Mouse (Mus musculus) forebrain, embryonic 15.5 days (tissue): ENCODE results near the gene Spats1. TPM values are rescaled to one million over a fixed set of nuclear protein-coding genes. Genes with fewer than 3 reads are reported as not detected.
A peak's percentile ranks its signal among the peaks of the same experiment; 100 is the strongest.
"Not testable (repeated sequence)": the region's sequence is repeated elsewhere in the genome, so short reads cannot be mapped to it uniquely, and the experiment has no call there.

ENCODE experiments used
- ATAC-seq: fragments of 200-750 bp; cut with Nextera tagmentation; replicated peaks from 2 replicates; pipeline ENCODE4 v1.8.0; 2017; ENCODE audit warnings: mild to moderate bottlenecking, moderate TSS enrichment, moderate library complexity
- H3K27ac ChIP-seq: fragments of 300-500 bp; sonication (generic); replicated peaks from 2 replicates; pipeline ENCODE4 v1.5.1; 2015; ENCODE audit warnings: mild to moderate bottlenecking, inconsistent platforms
- H3K27me3 ChIP-seq: fragments of 300-500 bp; sonication (generic); 2 replicates; pipeline ENCODE4 v1.6.1; 2015; ENCODE audit warnings: inconsistent platforms
- H3K36me3 ChIP-seq: fragments of 300-500 bp; sonication (generic); 2 replicates; pipeline ENCODE4 v1.6.1; 2015; ENCODE audit warnings: mild to moderate bottlenecking, inconsistent platforms
- H3K4me1 ChIP-seq: fragments of 300-500 bp; sonication (generic); 2 replicates; pipeline ENCODE4 v1.6.1; 2015; ENCODE audit warnings: inconsistent platforms
- H3K4me2 ChIP-seq: fragments of 300-500 bp; sonication (generic); replicated peaks from 2 replicates; pipeline ENCODE4 v1.6.1; 2015; ENCODE audit warnings: mild to moderate bottlenecking, inconsistent platforms
- H3K4me3 ChIP-seq: fragments of 300-500 bp; sonication (generic); 2 replicates; pipeline ENCODE4 v1.5.1; 2015; ENCODE audit warnings: mild to moderate bottlenecking, inconsistent platforms
- H3K9ac ChIP-seq: fragments of 300-500 bp; sonication (generic); replicated peaks from 2 replicates; pipeline ENCODE4 v1.6.1; 2015; ENCODE audit warnings: mild to moderate bottlenecking, inconsistent platforms
- H3K9me3 ChIP-seq: fragments of 300-500 bp; sonication (generic); 2 replicates; pipeline ENCODE4 v1.6.1; 2016; ENCODE audit warnings: inconsistent platforms
- WGBS: fragments of 180-500 bp; shearing (Covaris S2); methylation state at CpG from one replicate; pipeline ENCODE4 v1.1.7; 2015; ENCODE audit warnings: mixed read lengths; 5-methylcytosine and 5-hydroxymethylcytosine counted together
- polyA plus RNA-seq: library from polyadenylated mRNA; unstranded; fragments of >200 nt; fragmentation: Nextera tagmentation; extraction: Ambion mirVana; gene quantifications from 2 replicates; pipeline ENCODE4 v1.2.1, GENCODE M21; 2015

Gene Spats1
- polyA plus RNA-seq, 1 experiment from 2014 or later, result 1.7 TPM

GRCm38 (mm10) chr17:45459062-45459461 is 16.2 kb downstream of the Spats1 start:
- ATAC-seq, result no peak
- WGBS, result 92% methylated on average over 8 of the region's 8 CpGs

GRCm38 (mm10) chr17:45458516-45458915 is 16.7 kb downstream of the Spats1 start:
- H3K27ac ChIP-seq, result no peak overlapping the region
- H3K4me3 ChIP-seq, result no peak overlapping the region
- ATAC-seq, result no peak
- no peaks in the 10 kb centered on the region for H3K36me3 ChIP-seq
- H3K9me3 ChIP-seq, result no peaks in the 10 kb centered on the region
- no peak overlapping the region for H3K4me2 ChIP-seq
- H3K9ac ChIP-seq, result no peak overlapping the region
- peaks cover 16% of the 10 kb centered on the region for H3K4me1 ChIP-seq
- H3K27me3 ChIP-seq, result no peaks in the 10 kb centered on the region
- 89% methylated on average over 4 of the region's 4 CpGs for WGBS

More at GRCm38 (mm10) chr17:45459062-45459461, 16.2 kb downstream of the Spats1 start:
- H3K4me3 ChIP-seq, result no peak overlapping the region
- no peak overlapping the region for H3K9ac ChIP-seq
- H3K9me3 ChIP-seq, result no peaks in the 10 kb centered on the region
- H3K27me3 ChIP-seq, result no peaks in the 10 kb centered on the region
- peaks cover 16% of the 10 kb centered on the region for H3K4me1 ChIP-seq
- no peaks in the 10 kb centered on the region for H3K36me3 ChIP-seq
- no peak overlapping the region for H3K27ac ChIP-seq
- no peak overlapping the region for H3K4me2 ChIP-seq

GRCm38 (mm10) chr17:45457487-45457886 is 17.7 kb downstream of the Spats1 start:
- Histone ChIP-seq H3K4me2 (no peak overlapping the region), H3K9ac (no peak overlapping the region), H3K4me1 (peaks cover 16% of the 10 kb centered on the region), H3K4me3 (no peak overlapping the region), H3K27ac (no peak overlapping the region; the same call in 1 of the 2 replicates), H3K36me3 (no peaks in the 10 kb centered on the region), H3K9me3 (no peaks in the 10 kb centered on the region), H3K27me3 (no peaks in the 10 kb centered on the region)
- 93% methylated on average over 5 of the region's 5 CpGs for WGBS
- no peak for ATAC-seq

- 14% methylated on average over 13 of the region's 13 CpGs for WGBS
- peak overlapping the region; percentile 32 for H3K27ac ChIP-seq
These were observed 18.7 kb downstream of the Spats1 start for GRCm38 (mm10) chr17:45456260-45457152.

GRCm38 (mm10) chr17:45455783-45456182 is 19.4 kb downstream of the Spats1 start:
- not testable (repeated sequence) for H3K27ac ChIP-seq, H3K9me3 ChIP-seq, H3K4me3 ChIP-seq, H3K36me3 ChIP-seq, H3K27me3 ChIP-seq, H3K9ac ChIP-seq, H3K4me2 ChIP-seq, ATAC-seq
- peaks cover 19% of the 10 kb centered on the region for H3K4me1 ChIP-seq
- WGBS, result 70% methylated on average over 9 of the region's 9 CpGs

More at GRCm38 (mm10) chr17:45456260-45457152, 18.7 kb downstream of the Spats1 start:
- no peaks in the 10 kb centered on the region for H3K27me3 ChIP-seq
- H3K9me3 ChIP-seq, result no peaks in the 10 kb centered on the region
- peak overlapping the region; percentile 11; the same call in 1 of the 2 replicates for H3K4me2 ChIP-seq
- no peak overlapping the region for H3K4me3 ChIP-seq
- no peak overlapping the region for H3K9ac ChIP-seq
- H3K36me3 ChIP-seq, result no peaks in the 10 kb centered on the region
- peaks cover 18% of the 10 kb centered on the region for H3K4me1 ChIP-seq
- peak; percentile 63; the same call in 1 of the 2 replicates for ATAC-seq

- ATAC-seq, result no peak
- WGBS, result 94% methylated on average over 2 of the region's 2 CpGs
- no peak overlapping the region for H3K4me2 ChIP-seq
- H3K9ac ChIP-seq, result no peak overlapping the region
- no peaks in the 10 kb centered on the region for H3K27me3 ChIP-seq
- no peak overlapping the region for H3K27ac ChIP-seq
- peaks cover 19% of the 10 kb centered on the region for H3K4me1 ChIP-seq
- H3K36me3 ChIP-seq, result no peaks in the 10 kb centered on the region
- H3K4me3 ChIP-seq, result no peak overlapping the region
- no peaks in the 10 kb centered on the region for H3K9me3 ChIP-seq
These were observed 20.4 kb downstream of the Spats1 start for GRCm38 (mm10) chr17:45454794-45455193.

GRCm38 (mm10) chr17:45452271-45452670 is 22.9 kb downstream of the Spats1 start:
- 93% methylated on average over 1 of the region's 1 CpGs for WGBS
- Histone ChIP-seq H3K4me3 (no peak overlapping the region), H3K36me3 (no peaks in the 10 kb centered on the region), H3K27ac (no peak overlapping the region), H3K4me2 (no peak overlapping the region), H3K27me3 (no peaks in the 10 kb centered on the region), H3K4me1 (peaks cover 16% of the 10 kb centered on the region), H3K9me3 (no peaks in the 10 kb centered on the region), H3K9ac (no peak overlapping the region)
- ATAC-seq, result no peak

GRCm38 (mm10) chr17:45450153-45450552 is 25.1 kb downstream of the Spats1 start:
- Histone ChIP-seq H3K27ac (no peak overlapping the region), H3K9ac (no peak overlapping the region), H3K4me2 (no peak overlapping the region), H3K4me1 (peaks cover 4% of the 10 kb centered on the region; the same call in 1 of the 2 replicates), H3K4me3 (no peak overlapping the region), H3K9me3 (no peaks in the 10 kb centered on the region), H3K36me3 (no peaks in the 10 kb centered on the region), H3K27me3 (no peaks in the 10 kb centered on the region)
- WGBS, result 95% methylated on average over 6 of the region's 6 CpGs
- no peak for ATAC-seq

GRCm38 (mm10) chr17:45449586-45449985 is 25.6 kb downstream of the Spats1 start:
- no peak overlapping the region for H3K27ac ChIP-seq
- no peak overlapping the region for H3K4me2 ChIP-seq
- 97% methylated on average over 8 of the region's 8 CpGs for WGBS
- no peaks in the 10 kb centered on the region for H3K36me3 ChIP-seq
- no peaks in the 10 kb centered on the region for H3K9me3 ChIP-seq
- H3K27me3 ChIP-seq, result no peaks in the 10 kb centered on the region
- H3K9ac ChIP-seq, result no peak overlapping the region
- no peak overlapping the region for H3K4me3 ChIP-seq
- ATAC-seq, result no peak
- H3K4me1 ChIP-seq, result peaks cover 4% of the 10 kb centered on the region; the same call in 1 of the 2 replicates

- Histone ChIP-seq H3K4me3 (no peak overlapping the region), H3K9me3 (no peaks in the 10 kb centered on the region), H3K4me2 (no peak overlapping the region), H3K4me1 (peaks cover 4% of the 10 kb centered on the region; the same call in 1 of the 2 replicates), H3K9ac (no peak overlapping the region), H3K36me3 (no peaks in the 10 kb centered on the region), H3K27me3 (no peaks in the 10 kb centered on the region), H3K27ac (no peak overlapping the region)
- no peak for ATAC-seq
- WGBS, result 84% methylated on average over 2 of the region's 2 CpGs
These were observed 28.2 kb downstream of the Spats1 start for GRCm38 (mm10) chr17:45447063-45447462.

- no peak overlapping the region for H3K4me2 ChIP-seq
- H3K4me1 ChIP-seq, result no peaks in the 10 kb centered on the region
- H3K36me3 ChIP-seq, result no peaks in the 10 kb centered on the region
- H3K27ac ChIP-seq, result no peak overlapping the region
- 88% methylated on average over 4 of the region's 4 CpGs for WGBS
- no peak for ATAC-seq
- no peaks in the 10 kb centered on the region for H3K9me3 ChIP-seq
- no peak overlapping the region for H3K4me3 ChIP-seq
- H3K27me3 ChIP-seq, result no peaks in the 10 kb centered on the region
- no peak overlapping the region for H3K9ac ChIP-seq
These were observed 29.3 kb downstream of the Spats1 start for GRCm38 (mm10) chr17:45445923-45446322.

GRCm38 (mm10) chr17:45434262-45434590 is 41.0 kb downstream of the Spats1 start:
- ATAC-seq, result no peak
- peak overlapping the region; percentile 93 for H3K27ac ChIP-seq
- peaks cover 7% of the 10 kb centered on the region; the same call in 1 of the 2 replicates for H3K36me3 ChIP-seq
- no peaks in the 10 kb centered on the region for H3K27me3 ChIP-seq
- H3K4me1 ChIP-seq, result peaks cover 29% of the 10 kb centered on the region
- H3K9me3 ChIP-seq, result no peaks in the 10 kb centered on the region
- peak overlapping the region; percentile 73 for H3K4me2 ChIP-seq
- 10% methylated on average over 12 of the region's 12 CpGs for WGBS
- peak overlapping the region; percentile 76 for H3K4me3 ChIP-seq
- H3K9ac ChIP-seq, result peak overlapping the region; percentile 68
